Mouse (Mus musculus): ENCODE data around the gene Thoc5.

DNA sequence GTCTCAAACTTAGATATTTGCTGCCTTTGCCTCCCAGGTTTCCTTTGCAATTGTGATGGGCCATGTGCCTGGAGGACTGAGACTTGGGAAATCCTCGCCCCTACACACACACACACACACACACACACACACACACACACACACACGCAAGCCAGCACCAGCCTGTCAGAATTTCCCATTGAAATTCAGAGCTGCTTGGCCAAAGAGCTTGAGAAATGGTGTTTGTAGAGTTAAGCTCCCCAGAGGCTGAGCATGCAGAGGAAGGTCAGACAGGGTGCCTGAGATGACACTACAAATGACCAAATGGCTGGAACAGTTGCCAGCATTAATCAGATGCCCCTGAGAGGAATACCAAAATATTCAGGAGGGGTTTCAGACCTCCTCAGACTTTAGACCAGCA is 71.2 kb downstream of the Thoc5 start:
- TF ChIP-seq CTCF (IDR thresholded peaks at IDR 0.05; ENCODE audit: low read depth, low read length) (no peak), GATA2 (IDR thresholded peaks at IDR 0.05; ENCODE audit: borderline replicate concordance, low read depth, low read length) (no peak), POLR2AphosphoS5 (IDR thresholded peaks at IDR 0.05; ENCODE audit: insufficient replicate concordance, low read depth, low read length) (no peak), GATA1 (IDR thresholded peaks at IDR 0.05; ENCODE audit: borderline replicate concordance, low read length) (no peak), TAL1 (conservative IDR thresholded peaks at IDR 0.05; ENCODE audit: low read depth, low read length) (no peak)
